Mouse (Mus musculus): ENCODE measurements around the gene Mrpl18.
"Not testable (repeated sequence)": the region's sequence is repeated elsewhere in the genome, so short reads cannot be mapped to it uniquely, and the experiment has no call there.

Gene Mrpl18

GRCm38 (mm10) chr17:12909361-12910280 lies 6.5 kb downstream of the Mrpl18 start, which contains the start of gene Pnldc1:
TSS of gene Pnldc1 (minus strand) at chr17:12910230.
- DNase-seq (ENCODE audit: low spot score), result no peak

- no peak for DNase-seq (ENCODE audit: low spot score)
Observed at GRCm38 (mm10) chr17:12906436-12906835, 9.7 kb downstream of the Mrpl18 start.

- no peak for DNase-seq (ENCODE audit: low spot score)
Observed at GRCm38 (mm10) chr17:12905810-12906209, 10.3 kb downstream of the Mrpl18 start.

- DNase-seq (ENCODE audit: low spot score), result no peak
Observed at GRCm38 (mm10) chr17:12904349-12904748, 11.8 kb downstream of the Mrpl18 start.

DNA sequence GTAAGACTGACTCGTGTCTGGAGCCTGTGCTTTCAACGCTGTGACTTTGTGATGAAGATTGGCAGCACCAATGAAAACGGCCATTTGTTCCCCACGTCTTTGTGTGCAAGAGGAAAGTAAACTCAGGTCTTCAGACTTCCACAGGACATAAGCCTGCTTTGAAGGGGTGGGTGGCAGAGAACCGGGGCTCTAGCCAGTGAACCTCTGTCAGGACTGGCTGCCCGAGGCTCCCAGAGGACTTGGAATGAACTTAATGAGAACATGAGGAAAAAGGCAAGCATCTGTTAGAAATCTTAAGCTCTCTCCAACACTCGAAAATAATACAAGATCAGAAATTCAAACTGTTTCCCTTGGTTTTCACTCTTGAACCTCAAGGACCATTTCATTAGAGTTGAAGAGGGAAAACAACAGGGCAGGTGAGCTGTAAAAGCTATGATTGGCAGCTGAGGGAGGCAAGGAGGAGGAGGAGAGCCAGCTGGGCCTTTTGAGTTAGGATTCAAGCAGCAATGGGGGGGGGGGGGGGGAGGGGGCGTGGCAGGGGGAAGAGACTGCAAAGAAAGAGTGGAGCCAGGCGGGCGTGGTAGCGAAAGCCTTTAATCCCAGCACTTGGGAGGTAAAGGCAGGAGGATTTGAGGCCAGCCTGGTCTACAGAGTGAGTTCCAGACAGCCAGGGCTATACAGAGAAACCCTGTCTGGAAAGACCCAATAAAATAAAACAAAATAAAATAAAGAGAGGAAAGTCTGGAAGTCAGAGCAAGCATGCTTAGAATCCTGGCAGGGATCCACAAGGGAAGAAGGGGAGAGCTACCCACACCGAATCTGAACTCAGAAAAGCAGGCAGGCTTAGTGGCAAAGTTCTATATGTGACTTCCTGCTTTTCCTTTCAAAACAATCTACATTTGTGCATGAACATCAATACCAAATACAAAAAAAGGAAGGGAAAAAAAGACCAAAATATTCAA lies 12.5 kb downstream of the Mrpl18 start:
- DNase-seq (ENCODE audit: low spot score), result peak; percentile 24

DNA sequence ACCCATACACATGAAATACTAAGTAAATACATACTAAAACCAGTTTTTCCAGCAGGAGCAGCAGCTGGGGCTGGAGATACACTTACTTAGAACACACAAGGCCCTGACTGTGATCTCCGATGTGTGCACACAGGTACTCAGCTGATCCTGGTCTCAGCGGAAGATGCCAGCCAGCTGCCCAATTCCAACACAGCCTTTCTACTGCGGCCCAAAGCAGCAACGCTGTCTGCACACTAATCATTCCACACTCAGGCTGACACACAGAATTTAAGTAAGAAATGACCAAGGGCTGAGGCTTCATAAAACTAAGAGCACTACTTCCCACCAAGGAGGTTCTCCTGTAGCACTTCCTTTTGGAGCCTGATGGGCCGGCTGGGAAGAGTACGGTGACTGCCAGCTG lies 13.9 kb downstream of the Mrpl18 start:
- no peak for DNase-seq (ENCODE audit: low spot score)

- not testable (repeated sequence) for DNase-seq (ENCODE audit: low spot score)
Observed at GRCm38 (mm10) chr17:12898607-12899006, 17.5 kb downstream of the Mrpl18 start.

DNA sequence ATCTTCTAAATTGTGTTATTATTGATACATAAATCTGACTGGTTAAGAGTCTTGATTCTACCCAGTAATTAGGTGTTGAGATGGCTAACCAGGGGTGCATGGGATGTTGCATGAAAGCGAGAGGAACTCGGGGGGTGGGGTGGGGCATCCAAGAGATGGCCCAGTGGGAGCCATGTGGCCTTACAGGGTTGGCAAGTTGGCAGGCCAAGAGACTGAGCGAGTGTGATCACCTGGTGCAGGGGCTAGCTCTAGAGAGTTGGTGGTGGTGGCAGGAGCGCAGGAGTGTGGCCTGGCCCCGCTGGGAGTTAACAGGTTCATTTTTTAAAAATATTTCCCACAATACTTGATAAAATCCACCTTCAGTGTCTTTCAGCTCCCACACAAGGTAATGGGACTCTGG lies 18.5 kb downstream of the Mrpl18 start:
- DNase-seq (ENCODE audit: low spot score), result no peak

GRCm38 (mm10) chr17:12892033-12892432 lies 24.1 kb downstream of the Mrpl18 start:
- no peak for DNase-seq (ENCODE audit: low spot score)

DNA sequence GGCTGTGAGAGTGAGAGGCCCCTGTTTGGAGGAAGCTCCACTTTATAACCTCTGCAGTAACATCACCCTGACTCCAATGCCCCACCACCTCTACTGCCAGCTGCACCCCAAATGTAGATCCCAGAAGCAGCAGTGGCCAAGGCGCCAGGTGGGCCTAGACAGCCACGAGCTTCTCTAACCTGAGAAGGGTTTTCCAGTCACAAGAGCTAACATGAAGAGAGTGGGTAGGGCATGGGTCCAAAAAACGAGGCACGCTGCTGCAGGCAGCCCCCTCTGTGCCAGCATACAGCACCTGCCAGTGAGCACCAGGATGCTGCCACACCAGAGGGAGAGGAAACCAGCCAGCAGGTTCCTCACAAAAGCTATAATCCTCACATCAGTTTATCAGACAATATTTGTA lies 25.1 kb downstream of the Mrpl18 start:
- no peak for DNase-seq (ENCODE audit: low spot score)

DNA sequence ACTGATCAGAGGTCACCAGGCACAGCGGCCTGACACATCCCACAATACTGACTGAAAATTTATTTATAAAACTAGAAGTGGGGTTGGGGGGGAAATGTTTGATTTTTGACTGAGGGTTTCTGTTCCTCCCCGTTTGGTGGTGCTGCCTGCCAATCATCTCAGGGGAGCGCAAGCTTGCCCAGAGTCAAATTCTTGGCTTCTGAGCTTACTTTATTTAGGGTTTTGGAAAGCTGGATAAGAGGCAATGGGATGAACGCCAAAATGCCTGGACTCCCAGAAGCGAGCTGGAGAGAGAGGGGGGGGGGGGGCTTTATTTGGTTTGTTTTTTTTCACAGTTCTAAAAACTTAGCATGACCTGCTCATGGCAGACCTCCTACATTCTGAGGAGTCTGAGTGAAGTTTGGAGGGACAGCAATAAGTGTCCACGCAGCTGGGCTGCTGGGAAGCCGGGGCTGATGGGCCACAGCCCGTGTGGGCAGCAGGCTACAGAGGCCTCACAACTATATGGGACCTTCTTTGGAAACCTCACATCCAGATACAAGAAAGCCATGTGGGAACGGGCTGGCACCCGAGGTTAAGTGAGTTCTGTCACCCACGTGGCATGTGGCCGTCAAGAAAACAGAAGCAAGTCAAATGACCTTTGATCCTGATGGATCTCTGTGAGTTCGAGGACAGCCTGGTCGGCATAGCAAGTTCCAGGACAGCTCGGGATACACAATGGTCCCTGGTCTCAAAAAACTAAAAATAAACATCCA lies 28.9 kb downstream of the Mrpl18 start:
- no peak for DNase-seq (ENCODE audit: low spot score)

DNA sequence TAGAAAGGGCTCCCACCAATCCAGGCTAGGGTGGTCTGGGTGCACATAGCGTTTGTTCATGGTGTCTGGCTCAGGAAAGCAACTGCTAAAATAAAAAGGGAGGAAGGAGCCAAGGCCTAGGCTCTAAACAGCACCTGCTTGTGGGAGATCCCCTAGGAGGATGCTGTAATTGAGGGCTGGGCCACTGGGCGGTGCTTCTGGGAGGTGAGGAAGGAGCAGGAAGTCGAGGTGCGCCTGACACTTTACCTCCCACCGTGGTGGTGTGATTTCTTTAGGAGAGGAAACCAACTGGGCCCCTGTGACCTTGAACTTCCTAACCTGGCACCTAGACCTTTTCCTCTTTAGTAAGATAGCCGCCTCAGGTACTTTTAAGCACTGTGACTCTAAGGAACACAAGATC lies 29.5 kb downstream of the Mrpl18 start:
- DNase-seq (ENCODE audit: low spot score), result no peak

- no peak for DNase-seq (ENCODE audit: low spot score)
Observed at GRCm38 (mm10) chr17:12881216-12881615, 34.9 kb downstream of the Mrpl18 start.

GRCm38 (mm10) chr17:12880178-12880577 lies 36.0 kb downstream of the Mrpl18 start:
- peak; percentile 85 for DNase-seq (ENCODE audit: low spot score)

GRCm38 (mm10) chr17:12875734-12876133 lies 40.4 kb downstream of the Mrpl18 start, which contains the start of gene Mrgprh:
TSS of gene Mrgprh (plus strand) at chr17:12876034.
- DNase-seq (ENCODE audit: low spot score), result no peak

DNA sequence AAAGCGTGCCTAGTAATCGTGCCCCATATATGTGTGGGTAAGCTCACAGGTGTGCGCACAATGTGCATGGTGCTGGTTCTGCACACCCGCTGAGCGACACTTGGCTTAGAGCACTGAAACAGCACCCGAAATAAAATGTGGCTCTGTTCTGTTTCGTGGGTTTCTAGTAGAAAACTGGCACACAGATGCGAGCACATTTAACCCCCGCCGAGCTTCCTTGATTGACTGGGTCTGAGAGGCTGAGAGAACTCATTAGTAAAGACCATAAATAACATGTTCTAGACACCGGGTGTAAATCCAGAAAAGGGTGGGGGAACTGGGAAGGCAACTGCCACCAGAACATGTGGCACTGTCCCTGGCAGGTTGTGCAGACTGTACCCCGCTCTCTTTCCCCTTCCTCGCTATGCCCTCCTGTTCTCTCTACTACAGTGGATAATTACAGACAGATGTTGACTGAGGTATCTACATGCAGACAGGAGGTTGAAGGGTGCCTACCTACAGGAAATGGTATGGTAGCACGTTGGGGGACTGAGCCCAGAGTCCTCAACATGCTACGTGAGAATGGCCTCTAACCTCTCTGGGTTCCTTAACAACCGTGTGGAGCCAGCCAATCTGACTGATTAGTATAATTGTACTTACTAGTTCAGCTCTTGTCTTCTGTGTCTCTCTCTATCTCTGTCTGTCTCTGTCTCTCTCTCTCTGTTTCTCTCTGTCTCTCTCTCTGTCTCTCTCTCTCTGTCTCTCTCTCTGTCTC lies 43.7 kb downstream of the Mrpl18 start:
- DNase-seq (ENCODE audit: low spot score), result no peak

DNA sequence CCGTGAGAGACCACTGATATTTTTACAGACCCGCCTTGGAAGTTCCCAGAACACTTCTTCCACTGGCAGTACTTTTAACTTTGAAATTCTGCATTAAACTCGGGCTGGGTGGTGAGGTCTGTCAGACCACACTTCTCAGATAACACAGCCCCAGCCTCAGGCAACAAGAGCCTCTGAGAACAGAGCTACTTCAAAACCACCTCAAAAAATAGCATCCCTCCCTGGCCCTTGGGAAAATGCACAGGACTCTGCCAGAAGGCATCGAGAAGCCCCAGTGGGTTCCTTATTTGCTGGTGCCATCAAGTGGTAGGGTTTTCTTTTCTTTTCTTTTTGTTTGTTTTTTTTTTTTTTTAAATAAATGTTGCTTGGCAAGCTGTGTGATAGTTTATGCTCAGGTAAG lies 47.5 kb downstream of the Mrpl18 start:
- no peak for DNase-seq (ENCODE audit: low spot score)

- no peak for DNase-seq (ENCODE audit: low spot score)
Observed at GRCm38 (mm10) chr17:12868043-12868442, 48.1 kb downstream of the Mrpl18 start, which contains the start of gene Mas1. TSS of gene Mas1 (minus strand) at chr17:12868143.

DNA sequence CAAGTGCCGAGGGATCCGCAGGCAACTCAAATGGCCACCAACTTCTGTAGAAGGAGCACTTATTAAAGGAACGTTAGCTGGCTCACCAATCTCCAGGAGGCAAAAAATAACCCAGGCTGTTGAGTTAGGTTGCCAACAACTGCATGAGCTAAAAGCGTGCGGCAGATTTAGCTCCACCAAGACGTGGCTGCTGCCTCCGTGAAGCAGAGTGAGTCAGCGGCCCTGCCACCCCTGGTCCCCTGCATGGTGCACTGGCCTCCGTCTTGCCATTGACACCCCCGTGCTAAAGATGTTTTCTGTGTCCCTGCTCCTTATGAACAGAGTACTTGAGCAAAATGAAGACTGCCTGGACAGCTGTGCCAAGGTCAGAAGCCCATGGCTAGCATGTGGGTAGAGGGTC lies 49.3 kb downstream of the Mrpl18 start:
- DNase-seq (ENCODE audit: low spot score), result no peak

DNA sequence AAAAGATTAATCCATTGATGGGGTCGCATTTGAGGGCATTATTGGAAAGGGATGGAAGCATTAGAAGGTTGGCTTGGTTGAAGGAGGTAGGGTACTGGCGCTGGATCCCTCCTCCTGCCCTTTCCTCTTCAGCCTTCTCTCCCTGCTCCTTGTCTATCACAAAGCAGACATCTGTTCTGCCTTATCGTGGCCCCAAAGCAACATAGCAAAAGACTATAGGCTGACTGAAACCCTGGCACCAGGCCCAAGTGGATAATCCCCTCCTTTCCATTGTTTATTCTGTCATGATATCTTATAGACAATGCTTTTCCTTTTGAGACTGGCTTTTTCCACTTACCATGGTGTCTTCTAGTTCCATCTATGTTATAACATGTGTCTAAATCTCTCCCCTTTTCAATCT lies 50.7 kb downstream of the Mrpl18 start:
- DNase-seq (ENCODE audit: low spot score), result no peak

- no peak for DNase-seq (ENCODE audit: low spot score)
Observed at GRCm38 (mm10) chr17:12864111-12864510, 52.0 kb downstream of the Mrpl18 start.
